Mouse (Mus musculus) limb, embryonic 15.5 days (tissue): ENCODE data around the gene Rtn4rl2. TPM values are rescaled to one million over a fixed set of nuclear protein-coding genes. Genes with fewer than 3 reads are reported as not detected.
A peak's percentile ranks its signal among the peaks of the same experiment; 100 is the strongest.
"Not testable (repeated sequence)": the region's sequence is repeated elsewhere in the genome, so short reads cannot be mapped to it uniquely, and the experiment has no call there.

Source experiments
- ATAC-seq: fragments of 200-750 bp; cut with Nextera tagmentation; 2 replicates; pipeline ENCODE4 v1.8.0; 2017; ENCODE audit warnings: low read depth, moderate TSS enrichment; ENCODE audit not compliant: insufficient number of reproducible peaks, low FRiP score, low TSS enrichment
- H3K27ac ChIP-seq: fragments of 300-500 bp; sonication (generic); 2 replicates; pipeline ENCODE4 v1.5.1; 2015; ENCODE audit warnings: moderate library complexity, mild to moderate bottlenecking, inconsistent platforms
- H3K27me3 ChIP-seq: fragments of 300-500 bp; sonication (generic); 2 replicates; pipeline ENCODE4 v1.6.1; 2015; ENCODE audit warnings: inconsistent platforms
- H3K36me3 ChIP-seq: fragments of 300-500 bp; sonication (generic); 2 replicates; pipeline ENCODE4 v1.6.1; 2015; ENCODE audit warnings: inconsistent platforms
- H3K4me1 ChIP-seq: fragments of 300-500 bp; sonication (generic); 2 replicates; pipeline ENCODE4 v1.6.1; 2015; ENCODE audit warnings: inconsistent platforms
- H3K4me2 ChIP-seq: fragments of 300-500 bp; sonication (generic); 2 replicates; pipeline ENCODE4 v1.6.1; 2015; ENCODE audit warnings: mild to moderate bottlenecking, inconsistent platforms
- H3K4me3 ChIP-seq: fragments of 300-500 bp; sonication (generic); 2 replicates; pipeline ENCODE4 v1.5.1; 2015; ENCODE audit warnings: mild to moderate bottlenecking, inconsistent platforms
- H3K9ac ChIP-seq: fragments of 300-500 bp; sonication (generic); 2 replicates; pipeline ENCODE4 v1.6.1; 2015; ENCODE audit warnings: inconsistent platforms
- H3K9me3 ChIP-seq: fragments of 300-500 bp; sonication (generic); 2 replicates; pipeline ENCODE4 v1.6.1; 2016; ENCODE audit warnings: inconsistent platforms
- WGBS: fragments of 180-500 bp; shearing (Covaris S2); methylation state at CpG from one replicate; pipeline ENCODE4 v1.1.7; 2015; 5-methylcytosine and 5-hydroxymethylcytosine counted together
- polyA plus RNA-seq: library from polyadenylated mRNA; unstranded; fragments of >200 nt; fragmentation: Nextera tagmentation; extraction: Ambion mirVana; gene quantifications from 2 replicates; pipeline ENCODE4 v1.2.1, GENCODE M21; 2015

Gene Rtn4rl2
- 0.96 TPM in 2 replicates for polyA plus RNA-seq

- no peak for ATAC-seq
- no peaks in the 10 kb centered on the region for H3K36me3 ChIP-seq
Observed at GRCm38 (mm10) chr2:84886234-84886731, at the start of gene Rtn4rl2. TSS of gene Rtn4rl2 (minus strand) at chr2:84886710.

GRCm38 (mm10) chr2:84935065-84935464, 48.6 kb upstream of the Rtn4rl2 start:
- ATAC-seq: no peak
- H3K4me2 ChIP-seq: no peak overlapping the region
- H3K36me3 ChIP-seq: 0 out of 2 replicates have a peak, but pooled peaks cover under 1% of the 10 kb centered on the region
- no peak overlapping the region for H3K27ac ChIP-seq
- H3K4me3 ChIP-seq: no peak overlapping the region
- H3K9ac ChIP-seq: no peak overlapping the region
- 72% methylated on average over 5 of the region's 5 CpGs for WGBS
- no peaks in the 10 kb centered on the region for H3K9me3 ChIP-seq
- H3K4me1 ChIP-seq: peaks cover 16% of the 10 kb centered on the region
- no peaks in the 10 kb centered on the region for H3K27me3 ChIP-seq

More at GRCm38 (mm10) chr2:84886234-84886731, at the start of gene Rtn4rl2:
- Histone ChIP-seq H3K9ac (0 out of 2 replicates have a peak within 1 kb of the TSS, but pooled peaks have one; percentile 37), H3K4me2 (peak within 1 kb of the TSS; percentile 84), H3K27ac (no peak within 1 kb of the TSS), H3K4me1 (peaks cover 56% of the 10 kb centered on the region), H3K9me3 (no peaks in the 10 kb centered on the region), H3K27me3 (peaks cover 95% of the 10 kb centered on the region), H3K4me3 (peak within 1 kb of the TSS; percentile 57)
- under 1% methylated on average over 30 of the region's 35 CpGs for WGBS

DNA sequence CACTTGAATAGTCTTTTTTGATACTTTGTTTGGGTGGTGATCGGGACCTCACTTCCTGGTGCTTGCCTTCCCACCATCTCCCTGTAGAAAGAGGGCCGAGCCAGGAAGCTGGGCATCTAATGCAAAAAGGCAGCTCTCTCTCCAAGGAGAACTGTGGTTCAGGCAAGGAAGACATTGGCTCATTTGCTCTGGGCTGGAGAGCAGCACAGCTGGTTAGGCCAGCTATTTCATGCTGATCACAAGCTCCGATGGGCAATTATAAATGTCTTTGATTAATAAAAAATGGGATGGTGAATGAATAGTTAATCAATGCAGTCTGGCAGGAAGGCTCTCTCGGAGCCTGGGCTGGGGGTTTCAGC, 48.1 kb upstream of the Rtn4rl2 start:
- no peak overlapping the region for H3K9ac ChIP-seq
- H3K9me3 ChIP-seq: no peaks in the 10 kb centered on the region
- H3K4me2 ChIP-seq: no peak overlapping the region
- 68% methylated on average over 4 of the region's 4 CpGs for WGBS
- no peak overlapping the region for H3K4me3 ChIP-seq
- no peaks in the 10 kb centered on the region for H3K36me3 ChIP-seq
- H3K4me1 ChIP-seq: peaks cover 16% of the 10 kb centered on the region
- H3K27me3 ChIP-seq: no peaks in the 10 kb centered on the region
- H3K27ac ChIP-seq: no peak overlapping the region
- no peak for ATAC-seq

GRCm38 (mm10) chr2:84933992-84934648, 47.6 kb upstream of the Rtn4rl2 start:
- Histone ChIP-seq H3K4me2 (no peak overlapping the region), H3K36me3 (no peaks in the 10 kb centered on the region), H3K4me1 (peaks cover 16% of the 10 kb centered on the region), H3K9me3 (no peaks in the 10 kb centered on the region), H3K4me3 (no peak overlapping the region), H3K27me3 (no peaks in the 10 kb centered on the region), H3K9ac (no peak overlapping the region), H3K27ac (no peak overlapping the region)
- WGBS: 73% methylated on average over 8 of the region's 8 CpGs
- ATAC-seq: no peak

DNA sequence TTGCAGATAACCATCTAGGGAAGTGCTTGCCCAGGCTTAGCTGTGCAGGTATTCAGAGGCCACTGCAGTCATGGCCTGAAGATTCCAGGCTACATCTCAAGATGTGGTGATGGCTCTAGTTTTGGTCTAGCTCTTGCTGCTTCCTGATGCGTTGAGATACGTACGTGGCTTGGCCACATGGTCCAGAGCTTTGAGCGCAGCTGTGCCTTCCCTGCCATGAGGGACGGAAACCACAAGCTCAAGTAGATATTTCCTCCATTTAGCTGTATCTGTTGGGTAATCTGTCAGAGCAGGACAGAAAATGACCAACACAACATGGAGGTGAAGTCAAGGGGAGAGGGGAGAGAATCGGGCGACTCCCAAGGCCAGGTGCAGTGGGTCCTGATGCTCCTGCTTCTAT, 43.7 kb upstream of the Rtn4rl2 start:
- Histone ChIP-seq H3K4me2 (no peak overlapping the region), H3K4me1 (no peaks in the 10 kb centered on the region), H3K27me3 (no peaks in the 10 kb centered on the region), H3K9me3 (no peaks in the 10 kb centered on the region), H3K27ac (no peak overlapping the region), H3K36me3 (no peaks in the 10 kb centered on the region), H3K4me3 (no peak overlapping the region), H3K9ac (no peak overlapping the region)
- WGBS: 91% methylated on average over 7 of the region's 7 CpGs
- no peak for ATAC-seq

GRCm38 (mm10) chr2:84919601-84920108, 33.1 kb upstream of the Rtn4rl2 start:
- ATAC-seq: no peak
- no peaks in the 10 kb centered on the region for H3K36me3 ChIP-seq
- no peaks in the 10 kb centered on the region for H3K27me3 ChIP-seq
- no peak overlapping the region for H3K4me2 ChIP-seq
- H3K9me3 ChIP-seq: no peaks in the 10 kb centered on the region
- 84% methylated on average over 10 of the region's 10 CpGs for WGBS
- H3K4me1 ChIP-seq: peaks cover 4% of the 10 kb centered on the region; the same call in 1 of the 2 replicates
- H3K27ac ChIP-seq: no peak overlapping the region
- H3K4me3 ChIP-seq: no peak overlapping the region
- H3K9ac ChIP-seq: no peak overlapping the region

GRCm38 (mm10) chr2:84918188-84918587, 31.7 kb upstream of the Rtn4rl2 start:
- Histone ChIP-seq H3K4me2 (no peak overlapping the region), H3K9me3 (no peaks in the 10 kb centered on the region), H3K4me1 (peaks cover 4% of the 10 kb centered on the region; the same call in 1 of the 2 replicates), H3K4me3 (no peak overlapping the region), H3K9ac (no peak overlapping the region), H3K36me3 (no peaks in the 10 kb centered on the region), H3K27me3 (no peaks in the 10 kb centered on the region), H3K27ac (no peak overlapping the region)
- 68% methylated on average over 3 of the region's 3 CpGs for WGBS
- no peak for ATAC-seq

- H3K4me1 ChIP-seq: peaks cover 4% of the 10 kb centered on the region; the same call in 1 of the 2 replicates
- no peak overlapping the region for H3K4me3 ChIP-seq
- H3K9me3 ChIP-seq: no peaks in the 10 kb centered on the region
- no peak overlapping the region for H3K27ac ChIP-seq
- no peaks in the 10 kb centered on the region for H3K36me3 ChIP-seq
- no peak overlapping the region for H3K9ac ChIP-seq
- H3K4me2 ChIP-seq: no peak overlapping the region
- 69% methylated on average over 8 of the region's 8 CpGs for WGBS
- H3K27me3 ChIP-seq: no peaks in the 10 kb centered on the region
- ATAC-seq: no peak
Observed at GRCm38 (mm10) chr2:84916548-84917320, 30.2 kb upstream of the Rtn4rl2 start.

GRCm38 (mm10) chr2:84915330-84915729, 28.8 kb upstream of the Rtn4rl2 start:
- WGBS: 67% methylated on average over 3 of the region's 3 CpGs

DNA sequence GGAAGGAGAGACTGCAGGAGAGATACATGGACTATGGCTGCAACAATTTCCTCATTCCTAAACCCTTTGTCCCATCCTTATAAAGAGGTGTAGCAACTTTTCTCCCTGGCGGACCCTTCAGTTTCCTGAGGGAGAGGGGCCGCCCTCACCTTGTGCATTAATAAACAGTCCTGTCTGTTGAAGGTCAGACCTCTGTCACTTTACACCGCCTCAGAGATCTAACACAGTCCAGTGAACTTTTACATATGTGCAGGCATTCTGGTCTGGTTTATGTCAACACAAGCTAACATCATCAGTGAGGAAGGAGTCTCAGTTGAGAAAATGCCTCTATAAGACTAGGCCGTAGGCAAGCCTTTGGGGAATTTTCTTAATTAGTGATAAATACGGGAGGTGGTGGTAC, 27.4 kb upstream of the Rtn4rl2 start:
- Histone ChIP-seq H3K4me3 (no peak overlapping the region), H3K27ac (no peak overlapping the region), H3K9me3 (no peaks in the 10 kb centered on the region), H3K4me2 (no peak overlapping the region), H3K9ac (no peak overlapping the region), H3K36me3 (no peaks in the 10 kb centered on the region), H3K4me1 (peaks cover 4% of the 10 kb centered on the region; the same call in 1 of the 2 replicates), H3K27me3 (no peaks in the 10 kb centered on the region)
- WGBS: 61% methylated on average over 5 of the region's 5 CpGs
- no peak for ATAC-seq

More at GRCm38 (mm10) chr2:84915330-84915729, 28.8 kb upstream of the Rtn4rl2 start:
- no peaks in the 10 kb centered on the region for H3K36me3 ChIP-seq
- peaks cover 4% of the 10 kb centered on the region; the same call in 1 of the 2 replicates for H3K4me1 ChIP-seq
- H3K9ac ChIP-seq: no peak overlapping the region
- no peak for ATAC-seq
- H3K27ac ChIP-seq: no peak overlapping the region
- no peak overlapping the region for H3K4me2 ChIP-seq
- H3K9me3 ChIP-seq: no peaks in the 10 kb centered on the region
- no peak overlapping the region for H3K4me3 ChIP-seq
- no peaks in the 10 kb centered on the region for H3K27me3 ChIP-seq

DNA sequence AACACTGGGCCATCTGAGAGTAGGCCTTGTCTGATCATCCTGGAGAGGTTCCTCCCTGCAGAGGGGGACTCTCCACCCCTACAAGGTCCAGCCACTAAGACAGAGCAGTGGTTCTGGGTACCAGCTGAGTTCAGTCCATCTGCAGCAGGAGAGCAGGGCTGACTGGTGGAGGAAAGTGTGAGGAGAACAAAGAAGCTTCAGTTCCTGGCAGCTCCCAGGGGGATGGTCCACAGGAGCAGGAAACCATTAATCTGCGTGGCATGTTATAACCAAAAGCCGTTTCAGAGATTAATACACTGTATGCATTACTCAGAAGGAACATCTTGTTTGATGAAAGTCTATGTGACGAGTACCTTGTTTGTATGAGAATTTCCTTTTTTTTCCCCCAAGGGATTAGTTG, 26.2 kb upstream of the Rtn4rl2 start:
- no peaks in the 10 kb centered on the region for H3K36me3 ChIP-seq
- WGBS: 57% methylated on average over 3 of the region's 3 CpGs
- no peaks in the 10 kb centered on the region for H3K27me3 ChIP-seq
- no peaks in the 10 kb centered on the region for H3K9me3 ChIP-seq
- H3K9ac ChIP-seq: no peak overlapping the region
- H3K4me1 ChIP-seq: peaks cover 4% of the 10 kb centered on the region; the same call in 1 of the 2 replicates
- no peak overlapping the region for H3K4me3 ChIP-seq
- no peak overlapping the region for H3K4me2 ChIP-seq
- no peak overlapping the region for H3K27ac ChIP-seq
- no peak for ATAC-seq

GRCm38 (mm10) chr2:84896686-84897085, 10.2 kb upstream of the Rtn4rl2 start:
- H3K9ac ChIP-seq, H3K4me3 ChIP-seq, H3K36me3 ChIP-seq, H3K27ac ChIP-seq, ATAC-seq, H3K4me1 ChIP-seq, H3K4me2 ChIP-seq, H3K27me3 ChIP-seq, H3K9me3 ChIP-seq: not testable (repeated sequence)
- WGBS: 93% methylated on average over 6 of the region's 6 CpGs
